Mouse (Mus musculus): ENCODE data around the gene Nfatc3.

Gene Nfatc3

DNA sequence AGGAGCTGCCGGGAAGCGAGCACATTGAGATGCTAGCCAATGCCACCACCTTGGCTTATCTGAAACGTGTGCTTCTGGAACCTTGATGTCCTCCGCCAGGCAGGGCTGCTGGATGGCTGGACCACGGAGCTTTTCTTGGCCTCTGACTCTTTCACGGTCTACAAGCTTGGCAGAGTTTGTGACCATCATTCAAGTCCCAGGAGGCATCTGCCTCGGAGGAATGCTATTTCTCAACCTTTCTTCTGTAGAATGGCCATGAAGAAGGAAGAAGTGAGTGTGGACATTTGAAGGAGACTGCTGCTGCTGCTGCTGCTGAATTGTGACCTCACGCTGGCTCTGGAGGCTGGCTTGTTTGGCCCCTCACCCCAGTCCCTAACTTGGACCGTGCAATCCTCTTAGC is 104.6 kb downstream of the Nfatc3 start:
- in situ Hi-C loops (cut with MboI; ENCODE audit: unreplicated experiment in 2 of 2) = loop anchor here in 1 of 2 experiments (25.0 kb wide), 1 partner anchor 826 kb away; the partner anchor contains the start of genes Fhod1, Lrrc29, Slc9a5 and Tmem208

DNA sequence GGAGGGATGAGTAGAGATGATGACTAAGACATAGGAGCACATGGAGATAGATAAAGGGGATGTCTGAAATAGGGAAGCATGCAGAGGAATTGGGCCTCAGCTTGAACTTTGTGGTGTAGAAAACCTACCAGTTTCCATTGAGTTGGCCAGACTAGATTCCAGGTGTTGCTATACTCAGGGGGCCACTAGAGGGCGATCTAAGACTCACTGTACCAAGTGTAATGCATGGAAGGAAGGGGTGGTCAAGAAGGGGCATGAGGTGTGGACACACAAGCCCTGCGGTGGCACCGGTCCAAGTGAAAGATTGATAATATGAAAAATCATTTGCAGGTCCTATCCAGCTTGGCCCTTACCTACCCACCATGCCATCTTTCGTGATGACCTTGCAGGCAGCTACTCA is 106.8 kb downstream of the Nfatc3 start:
- in situ Hi-C loops (cut with MboI; ENCODE audit: unreplicated experiment in 2 of 2) = loop anchor here in 1 of 2 experiments (25.0 kb wide), 1 partner anchor 828 kb away; the partner anchor contains the start of genes Fhod1, Lrrc29, Slc9a5 and Tmem208

DNA sequence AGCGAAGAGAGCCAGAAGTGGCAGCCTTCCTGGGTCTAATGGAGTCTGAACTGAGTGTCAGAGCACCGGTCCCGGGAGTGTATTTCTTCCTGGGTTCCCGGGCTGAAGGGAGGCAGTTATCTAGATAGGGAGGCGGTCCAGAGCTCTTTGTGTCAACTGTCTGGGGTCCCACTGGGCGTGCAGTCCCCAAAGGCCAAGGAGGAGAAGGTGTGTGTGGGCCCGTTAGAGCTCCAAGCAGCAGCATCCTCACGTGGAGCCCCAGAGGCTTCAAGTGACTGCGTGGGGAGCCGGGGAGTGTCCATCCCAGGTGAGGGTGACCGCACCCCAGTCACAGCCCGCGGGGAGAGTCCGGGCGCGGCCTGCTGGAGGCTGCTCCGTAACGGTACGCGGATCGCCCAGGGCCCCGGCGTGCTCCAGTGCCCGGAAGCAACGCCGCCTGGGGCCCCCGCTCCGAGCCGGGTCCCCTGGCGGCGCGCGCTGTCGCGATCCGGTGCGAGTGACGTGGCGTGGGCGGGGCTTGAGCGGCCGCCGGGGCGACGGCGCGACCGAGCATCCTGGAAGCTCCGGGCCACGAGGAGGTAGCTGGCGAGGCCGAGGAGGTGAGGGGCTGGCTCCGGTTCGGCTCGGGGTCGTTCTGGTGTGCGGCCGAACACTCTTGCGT is 109.8 kb downstream of the Nfatc3 start, which contains the start of gene Slc7a6:
TSS of gene Slc7a6 (plus strand) at position 502 of the 661 bp plus-strand sequence.
- in situ Hi-C loops (cut with MboI; ENCODE audit: unreplicated experiment in 2 of 2) = loop anchor here in 1 of 2 experiments (25.0 kb wide), 1 partner anchor 831 kb away; the partner anchor contains the start of genes Fhod1, Lrrc29, Slc9a5 and Tmem208

DNA sequence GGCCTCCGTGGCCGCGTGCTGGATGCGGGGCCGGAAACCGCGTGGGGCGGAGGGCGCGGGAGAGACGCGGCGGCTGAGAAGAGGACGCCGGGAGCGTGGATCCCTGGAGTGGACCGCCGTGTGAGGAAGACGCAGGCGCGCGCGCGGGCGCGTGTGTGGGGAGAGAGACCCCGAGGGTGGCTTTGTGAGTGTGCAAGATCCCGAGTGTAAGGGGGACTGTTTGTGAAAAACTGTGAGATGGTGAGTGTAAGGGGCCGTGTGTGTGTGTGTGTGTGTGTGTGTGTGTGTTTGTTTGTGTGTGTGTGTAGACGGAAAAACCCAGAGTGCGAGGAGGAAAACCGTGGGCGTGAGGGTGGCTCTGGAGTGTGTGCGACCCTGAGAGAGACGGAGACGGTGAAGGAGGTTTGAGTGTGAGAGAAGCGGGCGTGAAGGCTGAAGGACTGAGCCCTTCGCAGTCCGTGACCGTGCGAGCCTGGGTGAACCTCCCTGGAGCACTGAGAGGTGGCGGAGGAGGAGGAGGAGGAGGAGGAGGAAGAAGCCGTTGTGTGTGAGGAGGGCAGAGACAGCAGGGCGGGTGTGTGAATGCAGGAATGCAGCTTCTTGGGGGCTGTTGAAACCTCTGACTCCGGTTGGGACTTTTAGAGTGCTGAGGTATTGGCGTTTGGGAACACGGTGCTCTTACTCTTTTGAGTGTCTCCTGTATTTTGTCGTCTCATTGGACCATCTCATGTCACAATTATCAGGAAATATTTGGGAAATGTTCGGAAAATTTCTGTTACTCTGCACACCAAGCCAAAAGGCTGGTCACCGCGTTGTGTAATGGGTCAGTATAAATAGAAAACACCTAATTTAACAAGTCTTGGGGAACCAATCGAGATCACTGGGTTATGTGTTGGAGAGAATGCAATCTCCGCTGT is 110.6 kb downstream of the Nfatc3 start:
- in situ Hi-C loops (cut with MboI; ENCODE audit: unreplicated experiment in 2 of 2) = loop anchor here in 1 of 2 experiments (25.0 kb wide), 1 partner anchor 832 kb away; the partner anchor contains the start of genes Fhod1, Lrrc29, Slc9a5 and Tmem208

DNA sequence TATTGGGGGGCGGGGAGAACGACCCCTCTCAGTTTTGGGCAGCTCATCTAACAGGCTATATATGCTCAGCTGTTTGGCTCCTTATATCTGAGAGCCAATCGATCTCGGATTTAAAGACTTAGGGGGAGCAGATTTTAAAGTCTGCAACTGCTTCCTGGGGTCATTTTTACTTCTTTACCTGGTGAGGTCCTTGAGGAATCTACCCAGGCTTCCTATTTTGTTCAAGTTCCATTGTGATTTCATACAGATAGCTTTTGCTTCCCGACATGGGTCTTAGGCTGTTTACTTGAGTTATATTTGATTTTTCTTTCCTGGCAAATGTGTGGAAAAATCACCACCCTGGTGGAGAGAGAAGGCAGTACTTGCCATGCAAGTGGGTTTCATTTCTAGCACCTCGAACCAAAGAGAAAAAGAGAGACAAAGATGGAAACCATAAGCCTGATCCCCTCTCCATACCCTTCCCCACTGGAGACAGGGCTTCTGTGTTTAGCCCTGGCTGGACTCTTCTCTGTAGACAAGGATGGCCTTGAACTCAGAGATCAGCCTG is 111.4 kb downstream of the Nfatc3 start:
- in situ Hi-C loops (cut with MboI; ENCODE audit: unreplicated experiment in 2 of 2) = loop anchor here in 1 of 2 experiments (25.0 kb wide), 1 partner anchor 833 kb away; the partner anchor contains the start of genes Fhod1, Lrrc29, Slc9a5 and Tmem208

DNA sequence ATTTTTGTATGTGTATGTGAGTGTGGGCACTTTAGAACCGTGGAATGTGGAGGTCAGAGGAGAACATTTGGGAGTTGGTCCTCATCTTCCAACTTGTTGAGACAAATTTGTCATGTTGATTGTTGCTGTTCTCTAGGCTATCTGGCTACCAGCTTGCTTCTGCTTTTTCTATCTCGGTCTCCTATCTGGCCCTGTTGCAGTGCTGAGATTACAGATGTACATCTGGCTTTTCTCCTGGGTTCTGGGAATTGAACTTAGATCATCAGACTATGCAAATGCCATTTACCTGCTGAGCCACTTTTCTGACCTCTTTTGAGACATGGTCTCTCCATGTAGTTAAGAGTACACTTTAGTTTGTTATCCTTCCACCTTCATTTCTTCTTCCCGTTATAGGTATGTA is 114.9 kb downstream of the Nfatc3 start:
- in situ Hi-C loops (cut with MboI; ENCODE audit: unreplicated experiment in 2 of 2) = loop anchor here in 1 of 2 experiments (25.0 kb wide), 1 partner anchor 836 kb away; the partner anchor contains the start of genes Fhod1, Lrrc29, Slc9a5 and Tmem208

DNA sequence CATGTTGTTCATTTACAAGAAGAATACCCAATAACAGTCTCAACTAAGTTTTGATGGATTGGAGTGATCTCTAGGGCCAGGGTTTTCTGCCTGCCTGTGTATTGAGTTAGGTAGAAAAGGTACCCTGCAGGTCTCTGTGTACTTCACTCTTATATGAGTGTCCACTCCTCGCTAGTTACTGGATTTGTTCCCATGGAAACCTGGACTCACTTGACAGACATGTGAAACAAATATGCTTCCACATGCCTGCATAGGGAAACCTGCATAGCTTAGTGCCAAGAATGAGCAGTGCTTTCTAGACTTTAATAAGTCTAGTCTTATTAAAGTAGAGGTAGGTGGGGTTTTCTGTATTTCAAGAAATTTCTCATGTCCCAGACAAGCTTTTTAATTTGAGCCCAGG is 118.3 kb downstream of the Nfatc3 start:
- in situ Hi-C loops (cut with MboI; ENCODE audit: unreplicated experiment in 2 of 2) = no loop called here

DNA sequence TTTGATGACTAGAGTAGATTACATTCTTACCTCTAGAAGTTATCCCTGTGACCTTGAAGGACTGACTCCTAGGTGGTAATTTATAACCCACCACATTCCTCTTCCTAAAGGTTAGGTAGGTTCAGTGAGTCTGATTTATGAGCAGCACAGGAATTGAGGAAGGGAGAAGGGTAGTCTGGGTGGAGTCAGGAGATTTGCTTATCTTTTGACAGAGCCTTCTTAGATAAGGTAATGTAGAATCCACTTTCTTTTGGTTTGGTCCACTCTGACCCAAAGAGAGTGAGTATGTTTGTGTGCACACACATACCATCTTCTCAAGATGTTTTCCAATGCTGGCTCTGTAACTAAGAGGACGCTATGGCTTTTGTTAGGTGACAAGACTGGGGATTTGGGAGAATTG is 119.0 kb downstream of the Nfatc3 start:
- in situ Hi-C loops (cut with MboI; ENCODE audit: unreplicated experiment in 2 of 2) = no loop called here

DNA sequence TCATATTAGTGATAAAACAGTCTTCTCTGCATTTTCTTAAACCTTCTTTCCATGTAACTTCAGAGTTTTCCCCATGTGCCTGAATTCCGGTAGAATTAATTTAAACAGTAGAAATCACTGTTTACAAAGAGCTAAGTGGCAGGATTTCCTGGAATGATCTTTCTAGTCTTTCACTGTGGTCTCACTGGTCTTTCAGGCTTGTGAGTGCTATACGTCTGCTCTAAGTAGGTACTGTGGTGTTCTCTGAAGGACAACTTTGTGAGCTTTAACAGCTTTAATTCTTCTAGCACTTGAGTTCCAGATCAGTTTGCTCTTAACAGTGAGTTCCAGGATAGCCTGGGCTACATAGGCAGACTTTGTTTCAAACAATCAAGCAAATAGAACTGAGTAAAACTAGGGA is 119.8 kb downstream of the Nfatc3 start:
- in situ Hi-C loops (cut with MboI; ENCODE audit: unreplicated experiment in 2 of 2) = no loop called here
